Mouse (Mus musculus): Measurements from ENCODE around the gene Gng8. TPM values are rescaled to one million over a fixed set of nuclear protein-coding genes. Genes with fewer than 3 reads are reported as not detected.
A peak's percentile ranks its signal among the peaks of the same experiment; 100 is the strongest.

Gng8 gene
- polyA plus RNA-seq, 1 experiment from 2014 or later, result 8.3 TPM

- Histone ChIP-seq H3K4me2 (replicated peaks) (peak overlapping the region; percentile 61; the same call in 1 of the 2 replicates), H3K36me3 (no peaks in the 10 kb centered on the region), H3K4me1 (replicated peaks) (peaks cover 38% of the 10 kb centered on the region), H3K27me3 (replicated peaks) (peaks cover 16% of the 10 kb centered on the region), H3K9me3 (no peaks in the 10 kb centered on the region), H3K27ac (no peak overlapping the region), H3K4me3 (replicated peaks) (no peak overlapping the region), H3K9ac (no peak overlapping the region; the same call in 1 of the 2 replicates)
- WGBS, result 11% methylated on average over 4 of the region's 4 CpGs
- no peak for ATAC-seq
Observed at GRCm38 (mm10) chr7:16894279-16894678, 2.7 kb downstream of the Gng8 start.

- ATAC-seq, result peak; percentile 9; the same call in 1 of the 2 replicates
Observed at GRCm38 (mm10) chr7:16895000-16895399, 3.4 kb downstream of the Gng8 start.

GRCm38 (mm10) chr7:16895511-16895910, 3.9 kb downstream of the Gng8 start:
- Histone ChIP-seq H3K4me3 (replicated peaks) (peak overlapping the region; percentile 17), H3K4me1 (replicated peaks) (peaks cover 38% of the 10 kb centered on the region), H3K4me2 (replicated peaks) (peak overlapping the region; percentile 61), H3K36me3 (no peaks in the 10 kb centered on the region), H3K9ac (no peak overlapping the region), H3K27me3 (replicated peaks) (peaks cover 16% of the 10 kb centered on the region), H3K9me3 (no peaks in the 10 kb centered on the region), H3K27ac (0 out of 2 replicates have a peak overlapping the region, but pooled peaks have one; percentile 15)
- WGBS, result 24% methylated on average over 10 of the region's 10 CpGs
- no peak for ATAC-seq

More at GRCm38 (mm10) chr7:16895000-16895399, 3.4 kb downstream of the Gng8 start:
- no peaks in the 10 kb centered on the region for H3K9me3 ChIP-seq
- WGBS, result 1% methylated on average over 24 of the region's 24 CpGs
- peak overlapping the region; percentile 17 for H3K4me3 ChIP-seq (replicated peaks)
- H3K27me3 ChIP-seq (replicated peaks), result peaks cover 16% of the 10 kb centered on the region
- peaks cover 38% of the 10 kb centered on the region for H3K4me1 ChIP-seq (replicated peaks)
- peak overlapping the region; percentile 61 for H3K4me2 ChIP-seq (replicated peaks)
- H3K27ac ChIP-seq, result 0 out of 2 replicates have a peak overlapping the region, but pooled peaks have one; percentile 15
- no peak overlapping the region for H3K9ac ChIP-seq
- H3K36me3 ChIP-seq, result no peaks in the 10 kb centered on the region

GRCm38 (mm10) chr7:16900526-16900925, 8.9 kb downstream of the Gng8 start:
- Histone ChIP-seq H3K4me2 (replicated peaks) (no peak overlapping the region), H3K9ac (no peak overlapping the region)
- ATAC-seq, result no peak

GRCm38 (mm10) chr7:16903439-16903955, 11.9 kb downstream of the Gng8 start:
- Histone ChIP-seq H3K4me3 (replicated peaks) (no peak overlapping the region), H3K9ac (no peak overlapping the region), H3K9me3 (no peaks in the 10 kb centered on the region), H3K4me2 (replicated peaks) (no peak overlapping the region), H3K27ac (no peak overlapping the region), H3K27me3 (replicated peaks) (no peaks in the 10 kb centered on the region), H3K4me1 (replicated peaks) (peaks cover 44% of the 10 kb centered on the region), H3K36me3 (no peaks in the 10 kb centered on the region)
- WGBS, result 71% methylated on average over 2 of the region's 2 CpGs
- no peak for ATAC-seq

More at GRCm38 (mm10) chr7:16900526-16900925, 8.9 kb downstream of the Gng8 start:
- Histone ChIP-seq H3K9me3 (no peaks in the 10 kb centered on the region), H3K4me3 (replicated peaks) (no peak overlapping the region), H3K27me3 (replicated peaks) (no peaks in the 10 kb centered on the region), H3K36me3 (no peaks in the 10 kb centered on the region), H3K27ac (no peak overlapping the region), H3K4me1 (replicated peaks) (peaks cover 20% of the 10 kb centered on the region)
- 34% methylated on average over 5 of the region's 5 CpGs for WGBS

- no peaks in the 10 kb centered on the region for H3K9me3 ChIP-seq
- no peak overlapping the region for H3K4me2 ChIP-seq (replicated peaks)
- peaks cover 51% of the 10 kb centered on the region for H3K4me1 ChIP-seq (replicated peaks)
- ATAC-seq, result no peak
- no peak overlapping the region for H3K27ac ChIP-seq
- H3K9ac ChIP-seq, result no peak overlapping the region
- H3K27me3 ChIP-seq (replicated peaks), result no peaks in the 10 kb centered on the region
- H3K4me3 ChIP-seq (replicated peaks), result no peak overlapping the region
- 41% methylated on average over 9 of the region's 10 CpGs for WGBS
- H3K36me3 ChIP-seq, result no peaks in the 10 kb centered on the region
Observed at GRCm38 (mm10) chr7:16904120-16904675, 12.6 kb downstream of the Gng8 start.

- Histone ChIP-seq H3K9me3 (no peaks in the 10 kb centered on the region), H3K4me2 (replicated peaks) (0 out of 2 replicates have a peak overlapping the region, but pooled peaks have one; percentile 3), H3K4me1 (replicated peaks) (peaks cover 58% of the 10 kb centered on the region), H3K27me3 (replicated peaks) (no peaks in the 10 kb centered on the region), H3K9ac (no peak overlapping the region), H3K36me3 (no peaks in the 10 kb centered on the region), H3K4me3 (replicated peaks) (no peak overlapping the region), H3K27ac (no peak overlapping the region)
- ATAC-seq, result no peak
- WGBS, result 41% methylated on average over 9 of the region's 9 CpGs
Observed at GRCm38 (mm10) chr7:16905491-16906021, 14.0 kb downstream of the Gng8 start.

GRCm38 (mm10) chr7:16906281-16906680, 14.7 kb downstream of the Gng8 start, which contains the start of gene Ptgir:
TSS of gene Ptgir (plus strand) at chr7:16906490.
- no peak within 1 kb of the TSS for H3K4me3 ChIP-seq (replicated peaks)
- no peak within 1 kb of the TSS for H3K27ac ChIP-seq
- no peak for ATAC-seq
- H3K36me3 ChIP-seq, result no peaks in the 10 kb centered on the region
- no peaks in the 10 kb centered on the region for H3K9me3 ChIP-seq
- H3K4me2 ChIP-seq (replicated peaks), result peak within 1 kb of the TSS; percentile 37
- no peak within 1 kb of the TSS for H3K9ac ChIP-seq
- H3K4me1 ChIP-seq (replicated peaks), result peaks cover 57% of the 10 kb centered on the region
- H3K27me3 ChIP-seq (replicated peaks), result no peaks in the 10 kb centered on the region
- WGBS, result 11% methylated on average over 6 of the region's 6 CpGs

- ATAC-seq, result no peak
- Histone ChIP-seq H3K4me2 (replicated peaks) (peak overlapping the region; percentile 37), H3K4me1 (replicated peaks) (peaks cover 53% of the 10 kb centered on the region), H3K27me3 (replicated peaks) (no peaks in the 10 kb centered on the region), H3K36me3 (no peaks in the 10 kb centered on the region), H3K9ac (no peak overlapping the region), H3K4me3 (replicated peaks) (no peak overlapping the region), H3K9me3 (no peaks in the 10 kb centered on the region), H3K27ac (no peak overlapping the region)
- WGBS, result 91% methylated on average over 41 of the region's 41 CpGs
Observed at GRCm38 (mm10) chr7:16906889-16907559, 15.4 kb downstream of the Gng8 start.

GRCm38 (mm10) chr7:16907842-16908241, 16.3 kb downstream of the Gng8 start:
- WGBS, result 49% methylated on average over 7 of the region's 7 CpGs
- ATAC-seq, result no peak
- peaks cover 56% of the 10 kb centered on the region for H3K4me1 ChIP-seq (replicated peaks)
- H3K27me3 ChIP-seq (replicated peaks), result no peaks in the 10 kb centered on the region
- no peak overlapping the region for H3K27ac ChIP-seq
- H3K4me3 ChIP-seq (replicated peaks), result peak overlapping the region; percentile 2; the same call in 1 of the 2 replicates
- no peaks in the 10 kb centered on the region for H3K36me3 ChIP-seq
- no peaks in the 10 kb centered on the region for H3K9me3 ChIP-seq
- peak overlapping the region; percentile 37 for H3K4me2 ChIP-seq (replicated peaks)
- no peak overlapping the region for H3K9ac ChIP-seq

- H3K27ac ChIP-seq, result no peak overlapping the region
- H3K9ac ChIP-seq, result no peak overlapping the region
- H3K27me3 ChIP-seq (replicated peaks), result no peaks in the 10 kb centered on the region
- 29% methylated on average over 11 of the region's 11 CpGs for WGBS
- H3K36me3 ChIP-seq, result no peaks in the 10 kb centered on the region
- no peak for ATAC-seq
- no peaks in the 10 kb centered on the region for H3K9me3 ChIP-seq
- H3K4me2 ChIP-seq (replicated peaks), result peak overlapping the region; percentile 37
- H3K4me1 ChIP-seq (replicated peaks), result peaks cover 56% of the 10 kb centered on the region
- no peak overlapping the region for H3K4me3 ChIP-seq (replicated peaks)
Observed at GRCm38 (mm10) chr7:16908367-16908766, 16.8 kb downstream of the Gng8 start.

GRCm38 (mm10) chr7:16908859-16909258, 17.3 kb downstream of the Gng8 start:
- peak overlapping the region; percentile 60 for H3K27ac ChIP-seq
- no peak overlapping the region; the same call in none of the 2 replicates for H3K9ac ChIP-seq
- peak overlapping the region; percentile 37 for H3K4me2 ChIP-seq (replicated peaks)

More at GRCm38 (mm10) chr7:16908859-16909258, 17.3 kb downstream of the Gng8 start:
- 0 out of 2 replicates have a peak, but pooled peaks cover 1% of the 10 kb centered on the region for H3K36me3 ChIP-seq
- H3K27me3 ChIP-seq (replicated peaks), result no peaks in the 10 kb centered on the region
- peaks cover 54% of the 10 kb centered on the region for H3K4me1 ChIP-seq (replicated peaks)
- no peak overlapping the region for H3K4me3 ChIP-seq (replicated peaks)
- ATAC-seq, result no peak
- no peaks in the 10 kb centered on the region for H3K9me3 ChIP-seq
- WGBS, result 43% methylated on average over 11 of the region's 11 CpGs
